Mouse (Mus musculus) hindbrain, embryonic 15.5 days (tissue): ENCODE measurements around the gene Fgf7. TPM values are rescaled to one million over a fixed set of nuclear protein-coding genes. Genes with fewer than 3 reads are reported as not detected.

Experiments used
- ATAC-seq: fragments of 200-750 bp; cut with Nextera tagmentation; 2 replicates; pipeline ENCODE4 v1.8.0; 2017; ENCODE audit warnings: low read depth, moderate number of reproducible peaks, moderate TSS enrichment; ENCODE audit not compliant: low FRiP score
- H3K27ac ChIP-seq: fragments of 300-500 bp; sonication (generic); replicated peaks from 2 replicates; pipeline ENCODE4 v1.5.1; 2015; ENCODE audit warnings: mild to moderate bottlenecking, inconsistent platforms
- H3K27me3 ChIP-seq: fragments of 300-500 bp; sonication (generic); 2 replicates; pipeline ENCODE4 v1.6.1; 2015; ENCODE audit warnings: control low read depth, inconsistent platforms
- H3K36me3 ChIP-seq: fragments of 300-500 bp; sonication (generic); 2 replicates; pipeline ENCODE4 v1.6.1; 2015; ENCODE audit warnings: control low read depth, inconsistent platforms
- H3K4me1 ChIP-seq: fragments of 300-500 bp; sonication (generic); replicated peaks from 2 replicates; pipeline ENCODE4 v1.6.1; 2015; ENCODE audit warnings: control low read depth, inconsistent platforms
- H3K4me2 ChIP-seq: fragments of 300-500 bp; sonication (generic); 2 replicates; pipeline ENCODE4 v1.6.1; 2015; ENCODE audit warnings: moderate library complexity, mild to moderate bottlenecking, inconsistent platforms
- H3K4me3 ChIP-seq: fragments of 300-500 bp; sonication (generic); 2 replicates; pipeline ENCODE4 v1.5.1; 2015; ENCODE audit warnings: mild to moderate bottlenecking, inconsistent platforms
- H3K9ac ChIP-seq: fragments of 300-500 bp; sonication (generic); 2 replicates; pipeline ENCODE4 v1.6.1; 2015; ENCODE audit warnings: inconsistent platforms
- H3K9me3 ChIP-seq: fragments of 300-500 bp; sonication (generic); 2 replicates; pipeline ENCODE4 v1.6.1; 2016; ENCODE audit warnings: control low read depth, inconsistent platforms
- WGBS: fragments of 180-500 bp; shearing (Covaris S2); methylation state at CpG from one replicate; pipeline ENCODE4 v1.1.7; 2015; 5-methylcytosine and 5-hydroxymethylcytosine counted together
- polyA plus RNA-seq: library from polyadenylated mRNA; unstranded; fragments of >200 nt; fragmentation: Nextera tagmentation; extraction: Ambion mirVana; gene quantifications from 2 replicates; pipeline ENCODE4 v1.2.1, GENCODE M21; 2015

The Fgf7 gene
- polyA plus RNA-seq, 1 experiment from 2014 or later: 0.83 TPM

DNA sequence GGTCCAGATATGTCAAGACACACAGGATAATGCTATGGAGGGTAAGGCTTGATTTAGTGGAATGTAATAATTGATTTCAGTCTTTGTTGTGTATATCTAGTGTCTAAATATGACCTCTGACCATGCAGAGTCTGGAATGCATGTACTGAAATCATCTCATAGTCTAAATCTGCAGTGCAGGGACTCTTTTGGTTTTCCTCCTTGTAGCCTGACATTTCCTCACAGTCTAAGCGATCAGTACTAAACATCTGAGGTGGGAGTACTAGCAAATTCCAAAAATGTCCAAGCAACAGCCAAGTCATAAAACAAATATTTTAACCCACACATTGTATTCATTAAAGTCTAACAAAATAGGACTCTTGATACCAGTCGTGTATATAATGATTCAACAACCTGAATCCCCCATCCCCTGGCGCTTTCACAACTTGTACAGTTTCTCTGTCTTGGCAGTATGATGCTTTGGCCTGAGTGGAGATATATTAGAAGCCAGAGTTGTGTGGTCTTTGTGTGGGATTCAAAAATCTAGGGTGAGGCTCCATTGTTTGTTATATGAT, 30.9 kb downstream of the Fgf7 start:
- H3K27me3 ChIP-seq: no peaks in the 10 kb centered on the region
- ATAC-seq: no peak
- 87% methylated on average over 3 of the region's 3 CpGs for WGBS

DNA sequence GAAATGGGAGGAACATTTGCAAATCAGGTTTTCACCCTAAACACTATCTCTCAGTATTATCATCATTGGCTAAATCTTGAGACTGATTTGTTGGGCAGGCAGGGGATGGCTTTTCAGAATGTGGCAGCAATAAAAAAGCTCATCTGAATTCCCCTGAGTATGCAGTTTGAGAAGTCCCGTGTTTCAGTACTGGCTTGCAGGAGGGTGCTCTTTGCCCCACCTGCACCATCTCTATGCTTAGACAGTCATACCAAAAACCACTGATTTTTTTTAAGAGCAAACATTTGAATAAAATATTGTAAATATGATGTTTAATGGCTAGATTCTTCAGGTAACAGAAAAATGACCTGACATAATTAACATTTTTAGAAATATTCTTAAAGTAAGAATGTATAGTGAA, 35.3 kb downstream of the Fgf7 start:
- H3K4me3 ChIP-seq: no peak overlapping the region
- 86% methylated on average over 1 of the region's 1 CpGs for WGBS
- H3K9ac ChIP-seq: no peak overlapping the region
- H3K27me3 ChIP-seq: no peaks in the 10 kb centered on the region
- no peaks in the 10 kb centered on the region for H3K36me3 ChIP-seq
- H3K4me2 ChIP-seq: no peak overlapping the region
- no peaks in the 10 kb centered on the region for H3K4me1 ChIP-seq
- no peak overlapping the region for H3K27ac ChIP-seq
- no peaks in the 10 kb centered on the region for H3K9me3 ChIP-seq
- no peak for ATAC-seq

More for the DNA sequence above, 30.9 kb downstream of the Fgf7 start:
- Histone ChIP-seq H3K27ac (no peak overlapping the region), H3K4me2 (no peak overlapping the region), H3K9me3 (no peaks in the 10 kb centered on the region), H3K4me1 (0 out of 2 replicates have a peak, but pooled peaks cover 3% of the 10 kb centered on the region), H3K9ac (no peak overlapping the region), H3K36me3 (no peaks in the 10 kb centered on the region), H3K4me3 (no peak overlapping the region)

DNA sequence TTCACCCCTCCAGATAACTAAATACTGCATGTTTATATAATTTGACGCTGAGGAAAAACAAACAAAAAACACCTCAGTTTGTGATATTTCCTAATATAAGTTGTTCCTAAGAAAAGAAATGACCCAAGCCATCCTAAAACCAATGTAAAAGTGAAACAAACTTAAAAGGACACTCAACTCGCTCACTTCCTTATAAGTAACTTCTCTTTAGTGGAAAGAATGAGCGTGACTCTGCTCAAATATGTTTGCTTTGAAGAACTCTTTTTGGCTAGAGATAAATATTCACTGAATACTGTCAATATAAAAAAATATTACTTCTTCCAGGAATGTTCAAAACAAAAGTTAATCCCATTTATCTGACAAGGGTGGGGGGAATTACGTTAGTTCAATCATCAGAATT, 39.3 kb downstream of the Fgf7 start:
- no peaks in the 10 kb centered on the region for H3K36me3 ChIP-seq
- H3K27ac ChIP-seq: no peak overlapping the region
- H3K9me3 ChIP-seq: no peaks in the 10 kb centered on the region
- WGBS: 91% methylated on average over 4 of the region's 4 CpGs
- H3K4me2 ChIP-seq: no peak overlapping the region
- H3K9ac ChIP-seq: no peak overlapping the region
- H3K4me1 ChIP-seq: no peaks in the 10 kb centered on the region
- H3K4me3 ChIP-seq: no peak overlapping the region
- H3K27me3 ChIP-seq: no peaks in the 10 kb centered on the region
- no peak for ATAC-seq

DNA sequence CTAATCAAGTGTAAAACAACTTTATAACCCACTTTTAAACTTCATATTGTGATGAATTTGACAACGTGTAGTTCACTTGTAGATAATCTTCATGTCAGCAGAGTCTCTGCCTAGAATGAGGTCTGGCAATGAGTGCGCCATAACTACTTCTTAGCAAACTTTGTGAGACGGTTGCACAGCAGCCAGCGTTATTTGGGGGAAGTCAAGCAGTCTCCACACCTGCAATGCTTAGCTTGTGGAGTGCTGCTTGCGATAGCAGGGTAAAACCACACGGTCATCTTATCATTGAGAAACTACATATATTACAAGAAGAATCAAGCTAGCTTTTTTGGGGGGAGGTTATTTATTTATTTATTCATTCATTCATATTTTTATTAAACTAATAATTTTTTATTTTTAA, 42.0 kb downstream of the Fgf7 start:
- Histone ChIP-seq H3K4me2 (no peak overlapping the region), H3K9me3 (no peaks in the 10 kb centered on the region), H3K9ac (no peak overlapping the region), H3K4me1 (no peaks in the 10 kb centered on the region), H3K36me3 (no peaks in the 10 kb centered on the region), H3K27me3 (no peaks in the 10 kb centered on the region), H3K4me3 (no peak overlapping the region), H3K27ac (no peak overlapping the region)
- WGBS: 92% methylated on average over 6 of the region's 6 CpGs
- no peak for ATAC-seq

DNA sequence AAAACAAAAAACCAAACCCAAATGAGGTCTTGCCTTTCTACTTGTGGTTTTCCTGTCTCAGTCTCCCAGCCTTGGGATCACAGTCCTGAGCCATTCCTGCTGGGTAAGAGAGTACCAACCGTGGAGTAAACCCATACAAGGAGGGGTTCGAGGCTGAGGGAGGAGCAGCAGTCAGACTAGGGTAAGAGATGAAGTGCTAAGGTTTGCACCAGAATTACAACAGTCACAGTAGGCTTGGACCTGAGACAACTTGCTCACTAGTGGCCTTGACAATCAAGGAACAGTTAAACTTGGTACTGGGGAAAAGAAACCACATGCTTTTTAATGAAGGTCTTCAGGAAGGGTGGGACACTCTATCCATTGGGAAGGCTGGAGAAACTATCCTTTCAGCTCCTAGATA, 44.6 kb downstream of the Fgf7 start:
- no peak overlapping the region for H3K9ac ChIP-seq
- ATAC-seq: no peak

DNA sequence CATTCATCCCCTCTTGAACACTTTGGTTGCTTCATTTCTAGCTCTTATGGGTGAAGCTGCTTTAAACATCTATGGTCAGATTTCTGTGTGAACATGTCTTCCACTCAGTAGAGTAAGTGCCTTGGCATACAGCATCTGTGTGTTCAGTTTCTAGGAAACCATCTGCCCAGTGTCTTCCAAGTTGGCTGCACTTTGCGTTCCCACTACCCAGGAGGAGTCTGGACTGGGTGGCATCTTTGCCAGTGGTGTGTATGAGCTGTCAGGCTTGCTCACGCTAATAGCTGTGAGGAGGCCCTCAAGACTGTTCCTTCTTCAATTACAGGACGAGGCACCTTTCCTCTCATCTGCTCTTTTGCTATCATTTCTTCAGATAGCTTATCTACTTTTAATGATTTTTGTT, 49.9 kb downstream of the Fgf7 start:
- no peak for ATAC-seq
- Histone ChIP-seq H3K27ac (no peak overlapping the region), H3K9ac (no peak overlapping the region), H3K4me2 (no peak overlapping the region), H3K4me3 (no peak overlapping the region), H3K4me1 (no peaks in the 10 kb centered on the region), H3K36me3 (no peaks in the 10 kb centered on the region), H3K9me3 (no peaks in the 10 kb centered on the region), H3K27me3 (no peaks in the 10 kb centered on the region)
- WGBS: 74% methylated on average over 3 of the region's 3 CpGs

More for the DNA sequence above, 44.6 kb downstream of the Fgf7 start:
- Histone ChIP-seq H3K27ac (no peak overlapping the region), H3K9me3 (no peaks in the 10 kb centered on the region), H3K36me3 (no peaks in the 10 kb centered on the region), H3K27me3 (no peaks in the 10 kb centered on the region), H3K4me1 (no peaks in the 10 kb centered on the region), H3K4me2 (no peak overlapping the region), H3K4me3 (no peak overlapping the region)
- WGBS: 75% methylated on average over 2 of the region's 2 CpGs

DNA sequence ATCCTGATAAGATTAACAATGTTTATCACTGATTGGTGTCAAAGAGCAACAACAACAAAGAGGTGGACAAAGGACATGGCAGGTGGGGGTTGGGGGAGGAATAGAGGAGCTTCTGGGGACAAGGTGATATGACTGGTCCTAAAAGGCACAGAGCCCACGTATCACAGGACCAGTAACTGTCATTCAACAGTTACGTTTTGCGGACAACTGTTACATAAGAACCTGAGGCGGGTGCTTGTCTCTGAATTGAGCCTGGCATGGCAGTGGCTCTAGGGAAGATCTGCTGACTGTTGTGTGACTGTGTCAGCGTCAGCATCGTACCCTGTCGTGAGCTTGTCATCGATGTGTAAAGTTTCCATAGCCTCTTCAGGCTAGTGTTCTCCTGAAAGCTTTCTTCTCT, 51.7 kb downstream of the Fgf7 start:
- no peaks in the 10 kb centered on the region for H3K36me3 ChIP-seq
- H3K9ac ChIP-seq: no peak overlapping the region
- no peaks in the 10 kb centered on the region for H3K27me3 ChIP-seq
- H3K27ac ChIP-seq: no peak overlapping the region
- H3K4me3 ChIP-seq: no peak overlapping the region
- no peaks in the 10 kb centered on the region for H3K9me3 ChIP-seq
- no peak for ATAC-seq
- 79% methylated on average over 8 of the region's 8 CpGs for WGBS
- H3K4me2 ChIP-seq: no peak overlapping the region
- no peaks in the 10 kb centered on the region for H3K4me1 ChIP-seq

DNA sequence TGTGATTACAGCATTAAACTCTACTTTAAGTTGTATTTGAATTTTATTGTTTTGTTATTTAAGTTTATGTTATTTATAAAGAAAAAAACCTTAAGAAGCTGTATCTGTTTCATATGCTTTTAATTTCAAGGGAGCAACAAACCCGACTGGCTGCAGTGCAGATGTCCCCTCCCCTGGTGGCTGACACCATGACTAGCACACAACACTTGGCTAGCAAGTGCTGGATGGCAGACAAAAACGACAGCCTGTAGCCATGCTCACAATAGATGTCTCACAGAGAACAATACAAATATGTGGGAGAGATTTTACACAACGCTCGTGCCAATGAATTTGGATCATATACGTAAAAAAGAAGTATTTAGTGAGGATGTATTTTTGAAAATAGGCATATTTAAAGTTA, 56.0 kb downstream of the Fgf7 start:
- Histone ChIP-seq H3K4me3 (no peak overlapping the region), H3K27ac (no peak overlapping the region), H3K9me3 (no peaks in the 10 kb centered on the region), H3K36me3 (no peaks in the 10 kb centered on the region), H3K4me1 (no peaks in the 10 kb centered on the region), H3K9ac (no peak overlapping the region), H3K27me3 (no peaks in the 10 kb centered on the region), H3K4me2 (no peak overlapping the region)
- 58% methylated on average over 5 of the region's 5 CpGs for WGBS
- ATAC-seq: no peak

DNA sequence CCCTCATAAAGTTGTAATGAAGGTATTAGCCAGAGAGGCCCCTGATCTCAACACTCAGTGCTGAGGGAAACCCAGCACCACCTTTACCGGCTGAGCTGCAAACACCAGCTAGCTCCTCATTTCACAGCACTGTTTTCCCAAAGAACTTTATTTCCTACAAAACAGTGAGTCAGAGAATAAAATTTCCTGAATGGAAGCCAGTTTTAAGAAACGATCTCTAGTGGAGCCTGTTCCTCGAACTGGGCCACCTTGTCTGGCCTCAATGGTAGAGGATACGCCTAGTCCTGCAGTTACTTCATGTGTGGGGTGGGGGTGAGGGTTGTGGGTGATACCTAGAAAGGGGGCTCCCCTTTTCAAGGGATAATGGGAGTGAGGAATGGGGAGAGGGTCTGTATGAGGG, 60.2 kb downstream of the Fgf7 start:
- Histone ChIP-seq H3K9me3 (no peaks in the 10 kb centered on the region), H3K27ac (no peak overlapping the region), H3K36me3 (no peaks in the 10 kb centered on the region), H3K9ac (no peak overlapping the region), H3K27me3 (no peaks in the 10 kb centered on the region), H3K4me3 (no peak overlapping the region), H3K4me1 (no peaks in the 10 kb centered on the region), H3K4me2 (no peak overlapping the region)
- no peak for ATAC-seq
- WGBS: 87% methylated on average over 4 of the region's 4 CpGs

Other genes with a start within 250 kb of the Fgf7 start
- 29.2 and 30.1 TPM in 2 replicates for gene Galk2, start 175.5 kb upstream of the Fgf7 start, polyA plus RNA-seq
- 58.1 and 60.7 TPM in 2 replicates for gene Cops2, start 175.5 kb upstream of the Fgf7 start, polyA plus RNA-seq
- gene Fam227b, start 117.3 kb downstream of the Fgf7 start, polyA plus RNA-seq: not detected in 2 replicates
- 16.1 and 16.7 TPM in 2 replicates for gene Dtwd1, start 117.5 kb downstream of the Fgf7 start, polyA plus RNA-seq
- gene Gm17555, start 180.4 kb downstream of the Fgf7 start, polyA plus RNA-seq: not detected in 2 replicates